Mouse (Mus musculus): ENCODE measurements around the gene Tmem231. TPM values are rescaled to one million over a fixed set of nuclear protein-coding genes. Genes with fewer than 3 reads are reported as not detected.
A peak's percentile ranks its signal among the peaks of the same experiment; 100 is the strongest.

Tmem231 gene
- polyA plus RNA-seq (2016; fragmentation: Nextera tagmentation; extraction: Ambion mirVana), result 6.2 and 8.2 TPM in 2 replicates

DNA sequence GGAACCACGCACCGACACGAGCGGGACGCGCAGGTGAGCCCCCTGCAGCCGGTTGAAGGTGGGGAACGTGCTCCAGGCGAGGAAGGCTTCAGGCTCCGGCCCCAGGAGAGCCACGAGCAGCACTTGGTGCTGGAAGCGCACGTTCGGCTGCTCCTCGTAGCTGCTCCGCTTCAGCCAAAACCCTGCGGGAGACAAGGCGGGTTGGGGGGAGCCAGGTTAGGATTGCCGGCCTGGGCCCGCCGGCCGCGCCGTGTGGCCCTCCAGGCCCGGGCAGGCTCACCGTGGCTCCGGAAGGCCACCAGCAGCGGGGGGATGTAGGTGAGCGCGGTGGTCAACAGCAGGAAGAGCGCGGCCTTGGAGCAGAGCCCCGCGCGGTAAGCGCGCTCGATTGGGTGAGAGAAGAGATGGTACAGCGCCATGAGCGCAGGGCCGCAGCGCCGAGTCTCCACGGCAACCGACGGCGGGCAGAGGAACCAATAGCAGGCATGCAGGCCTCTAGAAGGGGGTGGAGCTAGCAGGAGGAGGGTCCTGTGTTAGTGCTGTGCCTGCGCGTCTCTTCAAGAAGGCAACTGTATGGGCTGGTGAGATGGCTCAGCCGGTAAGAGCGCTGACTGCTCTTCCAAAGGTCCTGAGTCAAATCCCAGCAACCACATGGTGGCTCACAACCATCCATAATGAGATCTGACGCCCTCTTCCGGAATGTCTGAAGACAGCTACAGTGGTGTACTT is at the start of gene Tmem231:
Gene Tmem231 (minus strand): TSS at position 534 of the 729 bp plus-strand sequence.
- Histone ChIP-seq H3K9me3 (no peaks in the 10 kb centered on the region), H3K4me1 (peaks cover 10% of the 10 kb centered on the region), H3K4me3 (peak within 1 kb of the TSS; percentile 78), H3K27me3 (ENCODE audit: insufficient read depth, poor library complexity, severe bottlenecking) (no peaks in the 10 kb centered on the region), H3K27ac (peak within 1 kb of the TSS; percentile 86), H3K36me3 (no peaks in the 10 kb centered on the region)
- DNase-seq (ENCODE audit: low spot score), result peak; percentile 98
- 1% methylated on average over 53 of the region's 53 CpGs for WGBS

DNA sequence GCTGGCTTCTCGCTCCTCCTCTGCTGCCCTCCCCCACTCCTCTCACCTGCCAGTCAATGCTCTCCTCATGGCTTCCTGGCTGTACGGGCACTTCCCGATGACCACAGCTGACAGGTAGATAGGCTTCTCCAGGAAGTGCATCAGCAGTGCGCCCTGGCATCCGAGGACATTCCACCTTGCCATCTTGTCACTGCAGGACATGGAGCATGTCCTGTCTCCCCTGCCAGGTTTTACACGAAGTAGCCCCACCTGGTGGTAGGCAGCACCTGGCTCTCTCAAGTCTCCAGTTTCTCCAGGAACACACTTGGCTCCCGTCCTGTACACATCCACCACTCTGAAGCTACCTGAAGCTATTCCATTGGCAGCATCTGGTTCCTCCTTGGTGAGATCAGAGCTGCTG is 48.4 kb upstream of the Tmem231 start:
- H3K36me3 ChIP-seq, result peaks cover 75% of the 10 kb centered on the region
- H3K4me1 ChIP-seq, result peaks cover 8% of the 10 kb centered on the region; the same call in 1 of the 2 replicates
- no peaks in the 10 kb centered on the region for H3K9me3 ChIP-seq
- WGBS, result 76% methylated on average over 7 of the region's 7 CpGs
- DNase-seq (ENCODE audit: low spot score), result no peak
- H3K27me3 ChIP-seq (ENCODE audit: insufficient read depth, poor library complexity, severe bottlenecking), result no peaks in the 10 kb centered on the region
- H3K4me3 ChIP-seq, result no peak overlapping the region
- H3K27ac ChIP-seq, result no peak overlapping the region

GRCm38 (mm10) chr8:111978147-111978546 is 44.5 kb upstream of the Tmem231 start:
- Histone ChIP-seq H3K36me3 (peaks cover 79% of the 10 kb centered on the region), H3K4me3 (no peak overlapping the region), H3K4me1 (0 out of 2 replicates have a peak, but pooled peaks cover 5% of the 10 kb centered on the region), H3K27ac (no peak overlapping the region), H3K27me3 (ENCODE audit: insufficient read depth, poor library complexity, severe bottlenecking) (no peaks in the 10 kb centered on the region), H3K9me3 (no peaks in the 10 kb centered on the region)
- 83% methylated on average over 10 of the region's 10 CpGs for WGBS
- no peak for DNase-seq (ENCODE audit: low spot score)

DNA sequence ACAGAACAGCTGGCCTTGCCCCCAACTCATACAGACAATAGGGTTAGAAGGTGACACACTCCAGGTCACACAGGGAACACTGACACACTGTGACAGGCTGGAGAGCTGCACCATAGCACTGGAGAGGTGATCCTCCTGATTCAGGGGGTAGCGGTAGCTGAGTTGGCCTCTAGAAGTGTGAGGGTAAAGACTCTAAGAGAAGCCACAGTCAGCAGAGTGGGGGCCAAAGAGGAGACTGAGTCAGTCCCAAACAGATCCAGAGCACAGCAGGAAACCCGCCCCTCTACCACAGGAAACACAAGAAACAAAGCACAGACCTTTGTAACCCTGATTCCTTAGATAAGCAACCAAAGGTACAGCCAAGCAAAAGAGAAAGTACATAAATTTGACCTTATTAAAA is 42.6 kb upstream of the Tmem231 start:
- H3K27me3 ChIP-seq (ENCODE audit: insufficient read depth, poor library complexity, severe bottlenecking), result no peaks in the 10 kb centered on the region
- peaks cover 80% of the 10 kb centered on the region for H3K36me3 ChIP-seq
- DNase-seq (ENCODE audit: low spot score), result no peak
- no peak overlapping the region for H3K4me3 ChIP-seq
- H3K4me1 ChIP-seq, result 0 out of 2 replicates have a peak, but pooled peaks cover 5% of the 10 kb centered on the region
- no peak overlapping the region for H3K27ac ChIP-seq
- 78% methylated on average over 2 of the region's 2 CpGs for WGBS
- H3K9me3 ChIP-seq, result no peaks in the 10 kb centered on the region

GRCm38 (mm10) chr8:111975706-111976105 is 42.0 kb upstream of the Tmem231 start:
- Histone ChIP-seq H3K27ac (no peak overlapping the region), H3K36me3 (peaks cover 80% of the 10 kb centered on the region), H3K4me1 (0 out of 2 replicates have a peak, but pooled peaks cover 5% of the 10 kb centered on the region), H3K4me3 (no peak overlapping the region), H3K9me3 (no peaks in the 10 kb centered on the region), H3K27me3 (ENCODE audit: insufficient read depth, poor library complexity, severe bottlenecking) (no peaks in the 10 kb centered on the region)
- 96% methylated on average over 2 of the region's 2 CpGs for WGBS
- no peak for DNase-seq (ENCODE audit: low spot score)

DNA sequence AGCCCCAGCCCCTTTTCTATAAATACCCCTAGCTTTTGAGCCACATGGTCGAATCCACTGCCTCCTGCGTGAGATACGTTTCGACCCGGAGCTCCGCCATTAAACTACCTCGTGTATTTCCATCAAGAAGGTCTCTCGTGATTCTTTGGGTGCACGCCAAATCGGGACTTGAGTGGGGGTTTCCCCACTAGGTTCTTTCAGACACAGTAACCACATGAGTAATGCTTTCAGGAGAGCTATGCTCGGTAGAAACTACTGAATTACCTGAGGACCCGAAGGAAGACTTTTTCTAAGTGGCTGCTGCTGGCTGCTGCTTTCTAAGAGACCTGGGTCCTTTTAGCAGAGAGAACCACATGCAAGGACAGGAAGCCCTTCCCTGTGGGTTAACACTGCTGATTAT is 40.5 kb upstream of the Tmem231 start:
- H3K4me3 ChIP-seq, result no peak overlapping the region
- H3K36me3 ChIP-seq, result peaks cover 77% of the 10 kb centered on the region
- H3K27me3 ChIP-seq (ENCODE audit: insufficient read depth, poor library complexity, severe bottlenecking), result no peaks in the 10 kb centered on the region
- no peak overlapping the region for H3K27ac ChIP-seq
- H3K4me1 ChIP-seq, result 0 out of 2 replicates have a peak, but pooled peaks cover 5% of the 10 kb centered on the region
- 97% methylated on average over 12 of the region's 12 CpGs for WGBS
- DNase-seq (ENCODE audit: low spot score), result no peak
- H3K9me3 ChIP-seq, result no peaks in the 10 kb centered on the region

DNA sequence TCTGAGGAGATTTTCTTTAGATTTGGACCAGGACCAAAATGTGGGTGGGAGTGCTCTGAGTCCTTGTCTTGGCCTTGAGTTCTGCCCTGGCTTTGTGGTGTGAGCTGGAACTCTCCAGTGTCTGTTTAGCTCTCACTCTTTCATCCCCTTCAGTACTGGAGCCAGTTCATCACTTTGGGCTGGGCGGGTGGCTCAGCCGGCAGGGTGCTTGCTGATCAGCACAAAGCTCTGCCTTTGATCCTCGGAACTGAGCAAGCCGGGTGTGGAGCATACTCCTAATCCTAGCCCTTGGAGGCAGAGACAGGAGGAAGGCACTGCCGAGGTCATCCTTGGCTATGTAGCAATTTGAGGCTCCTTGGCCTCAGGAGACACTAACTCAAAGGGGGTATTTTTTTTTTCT is 35.3 kb upstream of the Tmem231 start:
- no peak overlapping the region for H3K4me3 ChIP-seq
- no peak overlapping the region for H3K27ac ChIP-seq
- H3K36me3 ChIP-seq, result peaks cover 49% of the 10 kb centered on the region
- no peaks in the 10 kb centered on the region for H3K9me3 ChIP-seq
- 39% methylated on average over 5 of the region's 5 CpGs for WGBS
- H3K27me3 ChIP-seq (ENCODE audit: insufficient read depth, poor library complexity, severe bottlenecking), result no peaks in the 10 kb centered on the region
- DNase-seq (ENCODE audit: low spot score), result no peak
- H3K4me1 ChIP-seq, result no peaks in the 10 kb centered on the region

- Histone ChIP-seq H3K9me3 (no peaks in the 10 kb centered on the region), H3K36me3 (peaks cover 44% of the 10 kb centered on the region), H3K4me3 (no peak overlapping the region), H3K27me3 (ENCODE audit: insufficient read depth, poor library complexity, severe bottlenecking) (no peaks in the 10 kb centered on the region), H3K27ac (no peak overlapping the region), H3K4me1 (peaks cover 3% of the 10 kb centered on the region; the same call in 1 of the 2 replicates)
- no peak for DNase-seq (ENCODE audit: low spot score)
- 82% methylated on average over 10 of the region's 10 CpGs for WGBS
These were observed 34.9 kb upstream of the Tmem231 start for GRCm38 (mm10) chr8:111968541-111968940.

- WGBS, result 65% methylated on average over 5 of the region's 5 CpGs
- Histone ChIP-seq H3K27ac (no peak overlapping the region), H3K36me3 (peaks cover 36% of the 10 kb centered on the region), H3K9me3 (no peaks in the 10 kb centered on the region), H3K4me3 (no peak overlapping the region), H3K27me3 (ENCODE audit: insufficient read depth, poor library complexity, severe bottlenecking) (no peaks in the 10 kb centered on the region), H3K4me1 (peaks cover 15% of the 10 kb centered on the region)
- no peak for DNase-seq (ENCODE audit: low spot score)
These were observed 33.7 kb upstream of the Tmem231 start for GRCm38 (mm10) chr8:111967246-111967870.

DNA sequence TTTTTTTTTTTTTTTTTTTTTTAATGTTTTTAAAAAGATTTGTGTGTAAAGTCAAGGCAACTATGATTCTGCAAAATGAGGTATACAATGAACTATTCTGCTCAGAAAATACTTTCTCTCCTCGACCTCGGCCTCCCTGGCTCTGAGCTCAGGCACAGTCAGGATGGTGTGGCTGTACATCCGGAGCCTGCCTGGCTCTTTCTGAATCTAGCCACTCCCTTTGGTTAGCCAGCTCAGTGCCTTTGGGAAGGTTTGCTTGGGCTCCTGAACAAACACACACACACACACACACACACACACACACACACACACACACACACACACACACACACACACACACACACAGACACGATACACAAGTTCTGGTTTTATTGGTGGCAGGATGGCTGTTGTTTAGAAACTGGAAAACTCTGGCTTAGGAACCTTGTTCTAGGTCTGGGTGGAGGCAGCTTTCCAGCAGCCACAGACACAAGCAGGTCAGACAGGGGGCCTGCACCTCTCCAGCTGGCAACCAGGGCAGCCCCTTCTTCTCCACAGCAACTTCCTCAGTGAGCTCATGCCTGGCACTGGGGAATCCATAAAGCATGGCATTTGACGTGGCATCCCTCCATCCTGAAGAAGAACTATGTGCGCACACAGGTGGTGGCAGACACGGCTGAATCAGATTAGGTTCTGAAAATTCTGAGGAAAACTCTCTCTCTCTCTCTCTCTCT is 31.3 kb upstream of the Tmem231 start:
- H3K36me3 ChIP-seq, result peaks cover 19% of the 10 kb centered on the region
- no peaks in the 10 kb centered on the region for H3K9me3 ChIP-seq
- no peak overlapping the region for H3K4me3 ChIP-seq
- no peak for DNase-seq (ENCODE audit: low spot score)
- no peaks in the 10 kb centered on the region for H3K27me3 ChIP-seq (ENCODE audit: insufficient read depth, poor library complexity, severe bottlenecking)
- H3K27ac ChIP-seq, result no peak overlapping the region
- peaks cover 25% of the 10 kb centered on the region for H3K4me1 ChIP-seq
- WGBS, result 75% methylated on average over 7 of the region's 7 CpGs

- peaks cover 22% of the 10 kb centered on the region for H3K36me3 ChIP-seq
- 49% methylated on average over 5 of the region's 5 CpGs for WGBS
- no peak for DNase-seq (ENCODE audit: low spot score)
- H3K4me3 ChIP-seq, result no peak overlapping the region
- H3K9me3 ChIP-seq, result no peaks in the 10 kb centered on the region
- H3K27ac ChIP-seq, result no peak overlapping the region
- peaks cover 25% of the 10 kb centered on the region for H3K4me1 ChIP-seq
- no peaks in the 10 kb centered on the region for H3K27me3 ChIP-seq (ENCODE audit: insufficient read depth, poor library complexity, severe bottlenecking)
These were observed 30.7 kb upstream of the Tmem231 start for GRCm38 (mm10) chr8:111964351-111964750.

GRCm38 (mm10) chr8:111963546-111963945 is 29.9 kb upstream of the Tmem231 start:
- no peaks in the 10 kb centered on the region for H3K27me3 ChIP-seq (ENCODE audit: insufficient read depth, poor library complexity, severe bottlenecking)
- no peaks in the 10 kb centered on the region for H3K9me3 ChIP-seq
- peaks cover 22% of the 10 kb centered on the region for H3K36me3 ChIP-seq
- DNase-seq (ENCODE audit: low spot score), result no peak
- 92% methylated on average over 4 of the region's 4 CpGs for WGBS
- H3K4me1 ChIP-seq, result peaks cover 25% of the 10 kb centered on the region
- no peak overlapping the region for H3K4me3 ChIP-seq
- H3K27ac ChIP-seq, result 0 out of 2 replicates have a peak overlapping the region, but pooled peaks have one; percentile 16

DNA sequence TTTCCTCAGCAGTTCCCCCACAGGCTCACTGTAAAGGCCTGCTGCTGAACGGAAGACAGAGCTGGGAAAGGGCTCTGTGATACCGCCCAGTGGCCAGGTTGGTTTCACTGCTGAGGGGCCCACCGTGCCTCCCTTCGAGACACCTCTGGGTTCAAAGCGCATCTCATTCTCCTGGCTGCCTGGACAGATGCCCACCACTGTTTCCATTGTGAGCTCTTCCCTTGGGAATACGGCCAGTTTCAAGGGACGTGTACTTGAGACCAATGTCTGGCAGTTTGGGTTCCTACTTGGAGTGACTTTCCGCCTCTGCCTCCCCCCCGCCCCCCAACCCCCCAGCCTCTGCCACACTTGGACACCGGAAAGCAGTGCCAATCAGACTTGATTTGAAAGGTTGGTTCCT is 29.4 kb upstream of the Tmem231 start:
- WGBS, result 63% methylated on average over 10 of the region's 10 CpGs
- Histone ChIP-seq H3K27ac (0 out of 2 replicates have a peak overlapping the region, but pooled peaks have one; percentile 16), H3K4me1 (peaks cover 25% of the 10 kb centered on the region), H3K27me3 (ENCODE audit: insufficient read depth, poor library complexity, severe bottlenecking) (no peaks in the 10 kb centered on the region), H3K4me3 (no peak overlapping the region), H3K36me3 (peaks cover 20% of the 10 kb centered on the region), H3K9me3 (no peaks in the 10 kb centered on the region)
- DNase-seq (ENCODE audit: low spot score), result no peak
